Mouse (Mus musculus): ENCODE measurements around the gene Clstn3.
A peak's percentile ranks its signal among the peaks of the same experiment; 100 is the strongest.
"Not testable (repeated sequence)": the region's sequence is repeated elsewhere in the genome, so short reads cannot be mapped to it uniquely, and the experiment has no call there.

Clstn3 gene

GRCm38 (mm10) chr6:124448959-124449667 lies 15.5 kb downstream of the Clstn3 start:
- DNase-seq (ENCODE audit: low spot score), result no peak

GRCm38 (mm10) chr6:124448186-124448852 lies 16.3 kb downstream of the Clstn3 start:
- DNase-seq (ENCODE audit: low spot score), result no peak

DNA sequence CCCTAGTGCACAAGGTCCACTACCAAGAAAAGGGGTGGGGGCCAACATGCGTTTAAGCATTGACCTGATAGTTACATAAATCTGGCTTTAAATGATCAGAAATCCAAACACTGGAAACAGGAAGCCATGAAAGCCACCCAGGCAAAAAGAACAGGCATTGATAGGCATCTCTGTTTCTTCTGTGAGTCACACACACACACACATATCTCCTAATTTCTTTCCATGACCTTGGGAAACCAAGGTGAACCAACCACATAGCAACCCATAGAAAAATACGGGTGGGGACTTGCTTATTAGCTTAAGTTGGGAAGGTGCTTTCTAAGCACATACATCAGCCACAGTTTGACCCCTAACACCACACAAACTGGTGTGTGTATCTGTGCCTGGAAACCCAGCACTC lies 17.2 kb downstream of the Clstn3 start:
- no peak for DNase-seq (ENCODE audit: low spot score)

DNA sequence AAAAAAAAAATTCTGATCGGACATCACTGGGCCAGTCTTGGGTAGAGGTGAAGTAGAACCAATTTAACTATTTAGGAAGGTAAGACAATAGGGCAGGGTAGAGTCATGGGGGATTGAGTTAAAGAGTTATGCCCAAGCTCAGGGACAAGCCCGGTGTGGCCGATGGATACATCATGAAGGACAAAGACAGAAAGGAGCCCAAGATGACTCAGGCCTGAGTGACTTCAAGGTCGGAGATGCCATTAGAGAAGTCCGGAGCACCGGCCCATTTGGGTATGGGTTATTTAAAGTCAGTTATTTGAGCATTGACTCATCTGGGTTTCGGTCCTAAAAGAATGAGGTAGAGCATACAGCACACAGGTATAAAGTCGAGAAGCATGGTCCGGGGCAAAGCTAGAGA lies 18.1 kb downstream of the Clstn3 start:
- DNase-seq (ENCODE audit: low spot score), result no peak

- no peak for DNase-seq (ENCODE audit: low spot score)
Measured at GRCm38 (mm10) chr6:124446024-124446423, 18.6 kb downstream of the Clstn3 start.

DNA sequence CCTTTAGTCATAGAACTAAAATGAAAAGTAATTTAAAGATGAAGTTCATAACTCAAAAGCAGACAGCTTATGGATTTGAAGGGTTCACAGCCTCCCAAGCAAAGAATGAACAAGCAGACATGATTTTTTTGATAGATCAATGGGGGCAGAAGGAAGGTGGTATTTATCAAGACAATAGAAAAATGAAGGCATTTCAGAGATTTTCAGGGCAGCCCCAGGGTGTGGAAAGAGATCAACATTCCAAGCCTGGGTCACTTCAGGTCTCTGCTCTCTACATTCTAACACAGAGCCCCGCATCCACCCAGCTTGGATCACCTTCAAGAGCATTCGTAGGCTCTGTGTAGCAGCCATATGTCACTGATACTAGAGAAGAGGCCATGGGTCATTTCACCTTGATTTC lies 21.3 kb downstream of the Clstn3 start:
- DNase-seq (ENCODE audit: low spot score), result no peak

DNA sequence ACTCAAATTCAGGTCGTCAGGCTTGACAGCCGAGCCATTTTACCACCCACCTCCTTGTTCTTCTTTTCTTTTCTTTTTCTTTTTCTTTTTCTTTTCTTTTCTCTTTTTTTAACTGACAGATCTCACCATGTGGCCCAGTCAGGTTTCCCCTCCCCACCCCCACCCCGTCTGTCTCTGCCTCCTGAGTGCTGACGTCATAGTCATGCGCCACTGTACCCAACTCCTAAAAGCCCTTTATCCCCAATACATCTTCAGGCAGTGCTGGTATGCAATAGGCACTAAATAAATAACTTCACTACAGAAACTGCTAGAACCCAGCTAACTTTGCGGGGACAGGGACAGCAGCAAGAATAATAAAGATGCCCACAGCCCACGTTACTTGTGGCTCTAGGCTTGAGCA lies 28.3 kb downstream of the Clstn3 start:
- DNase-seq (ENCODE audit: low spot score), result no peak

DNA sequence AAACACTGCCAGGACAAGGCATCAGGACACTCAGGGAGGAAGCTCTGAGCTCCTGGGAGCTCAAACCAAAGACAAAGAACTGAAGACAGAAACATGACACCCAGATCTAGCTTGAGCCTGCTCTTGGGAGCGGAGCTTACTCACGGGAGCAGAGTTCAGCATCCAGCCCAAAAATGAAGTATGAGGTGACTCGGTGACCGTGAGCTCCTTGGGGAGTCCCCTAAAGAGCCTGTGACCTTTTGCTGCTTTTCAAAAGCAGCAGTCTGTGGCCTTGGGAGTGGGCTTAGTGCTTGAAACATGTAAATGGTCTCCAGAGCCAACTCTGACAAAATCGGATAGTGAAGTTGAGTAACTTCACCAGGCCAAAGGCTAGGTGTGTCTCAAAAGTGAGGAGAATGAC lies 29.4 kb downstream of the Clstn3 start:
- no peak for DNase-seq (ENCODE audit: low spot score)

GRCm38 (mm10) chr6:124433688-124434324 lies 30.8 kb downstream of the Clstn3 start:
- no peak for DNase-seq (ENCODE audit: low spot score)

GRCm38 (mm10) chr6:124430784-124431495 lies 33.7 kb downstream of the Clstn3 start:
- DNase-seq (ENCODE audit: low spot score), result no peak

DNA sequence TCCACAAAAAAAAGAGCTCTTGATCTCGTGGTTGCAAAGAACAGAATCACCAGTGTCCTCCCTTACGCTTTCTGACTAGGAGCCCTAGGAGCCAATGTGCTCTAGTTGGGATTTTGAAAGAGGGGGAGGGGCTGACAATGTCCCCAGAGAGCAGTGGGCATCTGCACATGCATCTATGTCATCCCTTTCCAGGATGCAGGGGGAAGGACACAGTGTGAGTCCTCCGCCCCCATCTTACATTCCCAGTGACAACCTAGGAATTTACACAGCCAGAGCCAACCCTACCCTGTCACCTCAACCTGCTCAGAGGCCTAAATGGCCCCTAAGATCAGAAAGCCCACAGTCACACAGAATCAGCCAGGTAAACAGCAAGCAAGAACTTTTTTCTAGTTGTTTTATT lies 34.2 kb downstream of the Clstn3 start:
- no peak for DNase-seq (ENCODE audit: low spot score)

DNA sequence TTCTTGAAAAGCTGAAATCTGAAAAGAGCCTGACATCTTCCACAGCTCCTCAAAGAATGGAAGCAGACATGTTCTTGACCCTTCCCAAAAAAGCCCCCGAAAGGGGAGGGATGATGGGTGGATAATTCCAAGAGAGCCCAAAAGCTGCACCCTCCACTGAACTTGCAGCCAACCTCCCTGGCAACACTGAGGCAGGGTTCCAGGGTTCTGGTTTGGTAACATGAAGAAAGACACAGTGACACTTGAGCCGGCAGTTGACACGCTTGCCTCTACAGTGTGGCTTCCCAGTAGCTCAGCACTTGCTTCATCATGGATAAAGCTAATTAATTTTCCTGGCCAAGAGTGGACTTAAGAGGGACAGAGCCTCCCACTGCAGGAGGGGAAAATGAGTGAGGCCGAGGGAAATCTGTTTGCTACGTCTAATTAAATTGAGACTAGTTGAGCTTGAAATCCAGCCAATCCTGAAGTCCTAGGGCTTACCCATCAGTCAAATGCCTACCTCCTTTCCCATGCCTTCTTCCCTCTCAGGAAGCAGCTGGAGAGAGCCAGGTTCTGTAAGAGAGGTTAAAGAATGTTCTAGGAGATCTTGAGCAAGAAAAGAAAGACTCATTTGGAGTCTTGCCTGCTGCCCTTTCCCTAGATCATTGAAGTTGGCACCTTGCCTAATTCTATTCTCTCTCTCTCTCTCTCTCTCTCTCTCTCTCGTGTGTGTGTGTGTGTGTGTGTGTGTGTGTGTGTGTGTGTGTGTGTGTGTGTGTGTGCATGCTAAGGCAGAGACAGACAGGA lies 36.6 kb downstream of the Clstn3 start:
- no peak for DNase-seq (ENCODE audit: low spot score)

DNA sequence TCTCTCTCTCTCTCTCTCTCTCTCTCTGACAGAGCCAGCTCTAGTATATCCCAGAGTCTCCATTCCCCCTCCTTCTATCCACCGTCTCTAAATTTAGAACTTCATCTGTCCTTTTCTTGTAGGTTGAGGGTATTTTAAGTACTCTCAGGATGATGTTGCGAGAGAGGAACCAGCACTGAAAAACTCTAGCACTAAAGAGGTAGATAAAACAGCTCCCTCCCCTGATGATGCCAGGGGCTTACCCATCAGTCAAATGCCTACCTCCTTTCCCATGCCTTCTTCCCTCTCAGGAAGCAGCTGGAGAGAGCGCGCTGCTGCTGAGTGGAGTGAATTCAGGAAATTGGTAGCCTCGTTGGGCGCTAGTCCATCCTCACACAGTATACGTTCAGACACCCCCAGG lies 37.3 kb downstream of the Clstn3 start:
- DNase-seq (ENCODE audit: low spot score), result no peak

GRCm38 (mm10) chr6:124426604-124427003 lies 38.0 kb downstream of the Clstn3 start:
- no peak for DNase-seq (ENCODE audit: low spot score)

- DNase-seq (ENCODE audit: low spot score), result no peak
Measured at GRCm38 (mm10) chr6:124425523-124425922, 39.1 kb downstream of the Clstn3 start.

DNA sequence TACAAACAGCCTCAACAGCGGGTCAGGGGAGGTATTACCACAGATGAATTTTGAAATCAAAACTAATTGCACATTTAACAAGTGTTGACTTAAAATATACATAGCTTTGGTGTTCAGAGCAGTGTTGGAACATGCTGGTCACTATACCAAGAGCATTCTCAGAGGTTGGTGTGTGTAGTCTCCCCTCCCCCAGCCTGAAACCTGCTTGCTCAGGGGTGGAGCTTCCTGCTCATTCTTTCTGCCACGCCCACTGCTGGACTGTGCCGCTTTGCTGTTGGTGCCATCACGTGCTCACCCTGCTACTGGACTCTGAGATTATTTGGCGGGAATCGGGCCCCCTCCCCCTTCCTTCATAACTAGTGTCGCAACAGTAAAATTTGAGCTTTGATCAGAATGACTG lies 39.6 kb downstream of the Clstn3 start:
- not testable (repeated sequence) for DNase-seq (ENCODE audit: low spot score)

DNA sequence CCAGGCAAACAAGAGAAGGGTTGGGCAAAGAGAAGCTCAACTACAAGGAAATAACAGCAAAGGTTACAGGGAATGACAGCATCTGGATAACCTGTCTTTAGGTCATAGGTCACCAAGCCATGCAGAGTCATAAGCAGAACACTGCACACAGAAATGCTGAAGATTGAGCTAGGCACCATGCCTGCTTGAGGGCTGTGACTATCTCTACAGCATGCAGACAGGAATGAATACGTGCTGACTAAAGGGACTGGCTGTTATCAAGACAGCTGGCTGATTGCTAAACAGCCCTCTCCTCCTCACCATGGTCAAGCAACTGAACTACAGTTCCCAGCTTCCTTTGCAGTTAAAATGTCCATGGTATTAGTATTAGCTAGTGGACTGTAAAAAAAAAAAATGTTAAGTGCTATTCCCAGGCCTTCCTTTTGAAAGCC lies 40.5 kb downstream of the Clstn3 start:
- no peak for DNase-seq (ENCODE audit: low spot score)

GRCm38 (mm10) chr6:124418686-124419085 lies 45.9 kb downstream of the Clstn3 start:
- no peak for DNase-seq (ENCODE audit: low spot score)

GRCm38 (mm10) chr6:124415347-124416088 lies 49.1 kb downstream of the Clstn3 start:
- peak; percentile 63 for DNase-seq (ENCODE audit: low spot score)

- DNase-seq (ENCODE audit: low spot score), result peak; percentile 95
Measured at GRCm38 (mm10) chr6:124414927-124415325, 49.7 kb downstream of the Clstn3 start, which contains the start of gene Pex5. Pex5 (minus strand) TSS chr6:124415067.

Measured in testis, postnatal 14 days (tissue).